In the genomic region with DNA sequence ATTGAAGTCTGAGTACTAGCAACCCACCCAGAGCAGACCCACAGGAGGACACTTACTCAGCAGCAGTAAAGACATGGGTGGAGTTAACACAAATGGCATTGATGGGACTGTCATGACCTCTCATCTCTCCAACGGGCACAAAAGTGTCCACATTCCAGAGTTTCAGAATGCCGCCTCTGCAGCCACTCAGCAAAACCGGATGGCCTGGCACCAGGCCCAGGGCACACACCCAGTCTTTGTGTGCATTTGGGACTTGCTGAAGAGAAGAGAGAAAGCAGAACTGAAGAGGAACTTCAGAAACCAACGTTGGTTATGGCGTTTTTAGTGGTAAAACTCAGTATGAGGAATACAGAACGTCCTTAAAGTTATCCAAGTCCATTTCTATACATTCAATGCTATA, we compare ENCODE assay signal across 13 mouse cellular contexts.
DNase-seq lines count a peak whose midpoint lies in the region; ATAC-seq lines count a peak whose summit lies in the region.
"Had no signal": no experiment of that assay in that cellular context is flagged by ENCODE, and none has a peak within 500 bp of the region (broad histone marks: within the 10 kb centered on the region; RNA-seq: fewer than 3 reads in every experiment).

No protein-coding gene starts in this region.

- no peak overlapping the region for H3K4me3 ChIP-seq in heart, embryonic 13.5 days
- no peak overlapping the region for H3K4me3 ChIP-seq in midbrain, embryonic 15.5 days
- H3K4me3 ChIP-seq in intestine, embryonic 15.5 days (replicated peaks) = no peak overlapping the region
- H3K4me3 ChIP-seq: forebrain, embryonic 13.5 days; hindbrain, embryonic 13.5 days; midbrain, embryonic 13.5 days; neural tube, embryonic 15.5 days had no signal

- DNase-seq in adrenal gland, postnatal 10 days = peak; percentile 10
- DNase-seq in adrenal gland, adult 18-20 months (ENCODE audit: low spot score in 2 of 2) = no peak
- peak; percentile 24 for DNase-seq in kidney, postnatal 10 days
- DNase-seq in kidney, adult 18-20 months = no peak
- peak; percentile 42 for DNase-seq in lung, postnatal 14 days
- DNase-seq: adrenal gland, postnatal 25 days had no signal

- H3K36me3 ChIP-seq in heart, embryonic 13.5 days = peaks cover 9% of the 10 kb centered on the region; the same call in 1 of the 2 replicates
- H3K36me3 ChIP-seq in midbrain, embryonic 15.5 days (replicated peaks) = peaks cover 22% of the 10 kb centered on the region; the same call in 1 of the 2 replicates
- H3K36me3 ChIP-seq in intestine, embryonic 15.5 days = no peaks in the 10 kb centered on the region

- H3K9ac ChIP-seq in heart, embryonic 13.5 days = no peak overlapping the region
- H3K9ac ChIP-seq in midbrain, embryonic 15.5 days = no peak overlapping the region
- H3K9ac ChIP-seq in intestine, embryonic 15.5 days = no peak overlapping the region
- H3K9ac ChIP-seq: forebrain, embryonic 13.5 days; hindbrain, embryonic 13.5 days; midbrain, embryonic 13.5 days; neural tube, embryonic 15.5 days had no signal

- no peak for ATAC-seq in heart, embryonic 13.5 days (ENCODE audit: extremely low read depth, insufficient number of reproducible peaks, low FRiP score, low TSS enrichment)
- ATAC-seq in midbrain, embryonic 15.5 days (replicated peaks) = no peak
- no peak for ATAC-seq in intestine, embryonic 15.5 days
- ATAC-seq: forebrain, embryonic 13.5 days; midbrain, embryonic 13.5 days had no signal

- WGBS in heart, embryonic 13.5 days = 42% methylated on average over 6 of the region's 6 CpGs
- 78% methylated on average over 6 of the region's 6 CpGs for WGBS in midbrain, embryonic 15.5 days
- WGBS in intestine, embryonic 15.5 days = 71% methylated on average over 6 of the region's 6 CpGs

- no peaks in the 10 kb centered on the region for H3K9me3 ChIP-seq in heart, embryonic 13.5 days
- no peaks in the 10 kb centered on the region for H3K9me3 ChIP-seq in midbrain, embryonic 15.5 days
- no peaks in the 10 kb centered on the region for H3K9me3 ChIP-seq in intestine, embryonic 15.5 days
- H3K9me3 ChIP-seq: forebrain, embryonic 13.5 days; hindbrain, embryonic 13.5 days; midbrain, embryonic 13.5 days; neural tube, embryonic 15.5 days had no signal

- peak overlapping the region; percentile 13; the same call in 1 of the 2 replicates for H3K4me2 ChIP-seq in heart, embryonic 13.5 days
- H3K4me2 ChIP-seq in midbrain, embryonic 15.5 days = no peak overlapping the region
- H3K4me2 ChIP-seq in intestine, embryonic 15.5 days (replicated peaks) = no peak overlapping the region
- H3K4me2 ChIP-seq: forebrain, embryonic 13.5 days; hindbrain, embryonic 13.5 days; midbrain, embryonic 13.5 days; neural tube, embryonic 15.5 days had no signal

- peak overlapping the region; percentile 48; the same call in 1 of the 2 replicates for H3K27ac ChIP-seq in heart, embryonic 13.5 days (replicated peaks)
- no peak overlapping the region for H3K27ac ChIP-seq in midbrain, embryonic 15.5 days
- H3K27ac ChIP-seq in intestine, embryonic 15.5 days = no peak overlapping the region
- H3K27ac ChIP-seq: forebrain, embryonic 13.5 days; hindbrain, embryonic 13.5 days; midbrain, embryonic 13.5 days; neural tube, embryonic 15.5 days had no signal

- peaks cover 22% of the 10 kb centered on the region for H3K4me1 ChIP-seq in heart, embryonic 13.5 days
- no peaks in the 10 kb centered on the region for H3K4me1 ChIP-seq in midbrain, embryonic 15.5 days
- H3K4me1 ChIP-seq in intestine, embryonic 15.5 days (replicated peaks) = no peaks in the 10 kb centered on the region
- H3K4me1 ChIP-seq: forebrain, embryonic 13.5 days; hindbrain, embryonic 13.5 days; midbrain, embryonic 13.5 days; neural tube, embryonic 15.5 days had no signal

- no peaks in the 10 kb centered on the region for H3K27me3 ChIP-seq in heart, embryonic 13.5 days (replicated peaks)
- no peaks in the 10 kb centered on the region for H3K27me3 ChIP-seq in midbrain, embryonic 15.5 days (replicated peaks)
- H3K27me3 ChIP-seq in intestine, embryonic 15.5 days (replicated peaks) = no peaks in the 10 kb centered on the region
- H3K27me3 ChIP-seq: forebrain, embryonic 13.5 days; hindbrain, embryonic 13.5 days; midbrain, embryonic 13.5 days; neural tube, embryonic 15.5 days had no signal

Comparison
In these comparisons a context has a peak if more than half of its experiments do, and no peak if none do; other contexts are left out.
1. DNase-seq: peak in adrenal gland, postnatal 10 days (single experiment), kidney, postnatal 10 days (single experiment) and lung, postnatal 14 days (single experiment); none in adrenal gland, adult 18-20 months (0 of 2) and kidney, adult 18-20 months (single experiment).